Mouse (Mus musculus) midbrain, embryonic 16.5 days (tissue): ENCODE results near the gene Rd3. TPM values are rescaled to one million over a fixed set of nuclear protein-coding genes. Genes with fewer than 3 reads are reported as not detected.

Source experiments
- ATAC-seq: fragments of 200-750 bp; cut with Nextera tagmentation; 2 replicates; pipeline ENCODE4 v1.8.0; 2017; ENCODE audit warnings: moderate TSS enrichment
- H3K27ac ChIP-seq: fragments of 300-500 bp; sonication (generic); 2 replicates; pipeline ENCODE4 v1.5.1; 2014; ENCODE audit warnings: mild to moderate bottlenecking, low read length, mixed read lengths
- H3K27me3 ChIP-seq: fragments of 300-500 bp; sonication (generic); 2 replicates; pipeline ENCODE4 v1.6.1; 2014; ENCODE audit warnings: low read depth, low read length, mixed read lengths; ENCODE audit not compliant: control insufficient read depth, insufficient read depth
- H3K36me3 ChIP-seq: fragments of 300-500 bp; sonication (generic); 2 replicates; pipeline ENCODE4 v1.6.1; 2014; ENCODE audit warnings: mild to moderate bottlenecking, low read length, moderate library complexity, mixed read lengths; ENCODE audit not compliant: control insufficient read depth, insufficient read depth
- H3K4me1 ChIP-seq: fragments of 300-500 bp; sonication (generic); 2 replicates; pipeline ENCODE4 v1.6.1; 2014; ENCODE audit warnings: mild to moderate bottlenecking, low read length, mixed read lengths; ENCODE audit not compliant: control insufficient read depth, insufficient read depth
- H3K4me2 ChIP-seq: fragments of 300-500 bp; sonication (generic); 2 replicates; pipeline ENCODE4 v1.6.1; 2014; ENCODE audit warnings: mild to moderate bottlenecking, low read length, mixed read lengths
- H3K4me3 ChIP-seq: fragments of 300-500 bp; sonication (generic); 2 replicates; pipeline ENCODE4 v1.5.1; 2014; ENCODE audit warnings: low read depth, mild to moderate bottlenecking, low read length, moderate library complexity, mixed read lengths
- H3K9ac ChIP-seq: fragments of 300-500 bp; sonication (generic); 2 replicates; pipeline ENCODE4 v1.6.1; 2014; ENCODE audit warnings: low read depth, low read length, mixed read lengths
- H3K9me3 ChIP-seq: fragments of 300-500 bp; sonication (generic); replicated peaks from 2 replicates; pipeline ENCODE4 v1.6.1; 2014; ENCODE audit warnings: mild to moderate bottlenecking, low read length, mixed read lengths; ENCODE audit not compliant: control insufficient read depth, poor library complexity, severe bottlenecking
- WGBS: fragments of 180-500 bp; shearing (Covaris S2); extraction: QIAGEN DNeasy Blood & Tissue Kit; methylation state at CpG from one replicate; pipeline ENCODE4 v1.1.7; 2014; 5-methylcytosine and 5-hydroxymethylcytosine counted together
- polyA plus RNA-seq: library from polyadenylated mRNA; unstranded; fragments of >200 nt; fragmentation: Nextera tagmentation; extraction: Ambion mirVana; gene quantifications from 2 replicates; pipeline ENCODE4 v1.2.1, GENCODE M21; 2015

Rd3 gene
- polyA plus RNA-seq, 1 experiment from 2014 or later = 3.0 TPM

DNA sequence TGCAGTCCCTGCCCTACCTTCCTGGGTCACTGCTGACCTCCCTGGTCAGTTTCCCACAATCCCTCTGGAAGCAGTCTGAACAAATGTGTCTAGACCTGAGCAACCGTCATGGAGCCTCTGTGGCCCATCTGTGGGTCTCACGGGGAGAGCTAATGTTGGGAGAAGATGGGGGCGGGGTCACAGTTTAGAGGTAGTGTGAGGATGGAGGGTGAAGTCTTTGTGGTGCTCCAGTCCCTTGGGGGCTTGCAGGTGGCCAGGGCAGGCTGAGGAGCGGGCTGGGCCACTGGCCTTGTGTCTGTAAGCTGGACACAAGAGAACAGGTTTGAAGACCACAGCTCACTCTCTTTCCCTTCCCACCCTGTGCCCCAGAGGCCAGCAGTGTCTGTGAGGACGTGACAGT is 31.4 kb upstream of the Rd3 start:
- ATAC-seq = no peak
- Histone ChIP-seq H3K27ac (no peak overlapping the region), H3K9me3 (no peaks in the 10 kb centered on the region), H3K4me3 (no peak overlapping the region), H3K27me3 (no peaks in the 10 kb centered on the region), H3K4me2 (no peak overlapping the region), H3K36me3 (no peaks in the 10 kb centered on the region), H3K9ac (no peak overlapping the region), H3K4me1 (no peaks in the 10 kb centered on the region)
- 84% methylated on average over 5 of the region's 5 CpGs for WGBS

DNA sequence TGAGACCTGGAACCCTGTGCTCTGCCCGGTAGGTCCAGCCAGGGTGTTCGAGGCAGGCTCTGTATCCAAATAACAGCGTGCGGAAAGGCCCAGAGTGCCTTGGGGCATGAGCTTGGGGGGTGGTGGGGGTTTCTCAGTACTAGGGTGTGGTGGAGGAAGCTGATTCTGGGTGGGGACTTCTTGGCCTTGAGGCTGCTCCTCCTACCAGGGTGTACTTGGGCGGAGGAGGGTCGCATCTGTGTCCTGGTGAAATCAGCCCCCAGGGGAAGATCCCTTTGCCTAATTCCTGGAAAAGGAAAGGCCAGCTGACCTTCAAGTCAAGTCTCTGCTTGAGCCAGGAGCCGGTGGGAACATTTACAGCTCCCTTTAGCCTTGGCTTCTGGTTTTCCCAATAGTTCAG is 30.9 kb upstream of the Rd3 start:
- H3K4me1 ChIP-seq = no peaks in the 10 kb centered on the region
- H3K36me3 ChIP-seq = no peaks in the 10 kb centered on the region
- no peak overlapping the region for H3K27ac ChIP-seq
- no peaks in the 10 kb centered on the region for H3K27me3 ChIP-seq
- no peak overlapping the region for H3K4me2 ChIP-seq
- no peak overlapping the region for H3K4me3 ChIP-seq
- no peak overlapping the region for H3K9ac ChIP-seq
- H3K9me3 ChIP-seq = no peaks in the 10 kb centered on the region
- no peak for ATAC-seq
- 89% methylated on average over 7 of the region's 7 CpGs for WGBS

DNA sequence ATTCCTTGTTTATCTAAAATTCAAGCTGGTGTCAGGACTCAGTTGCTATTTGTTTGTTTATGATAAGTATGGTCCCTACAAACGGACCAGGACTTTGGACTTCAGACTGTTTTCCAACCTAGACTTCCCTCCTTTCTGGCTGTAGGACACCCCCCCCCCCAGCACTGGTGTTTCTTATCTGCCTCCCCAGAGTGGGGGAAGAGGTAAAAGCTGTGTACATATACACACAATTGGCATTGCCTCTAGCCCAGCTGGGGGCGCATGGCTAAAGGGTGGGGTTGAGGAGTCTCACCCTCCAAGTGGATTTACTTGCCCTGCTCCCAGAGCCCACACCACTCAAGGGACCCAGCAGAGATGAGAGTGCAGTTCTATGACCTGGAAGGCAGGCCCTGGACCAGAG is 30.3 kb upstream of the Rd3 start:
- Histone ChIP-seq H3K4me1 (no peaks in the 10 kb centered on the region), H3K36me3 (no peaks in the 10 kb centered on the region), H3K4me2 (no peak overlapping the region), H3K9ac (no peak overlapping the region), H3K4me3 (no peak overlapping the region), H3K27ac (no peak overlapping the region), H3K27me3 (no peaks in the 10 kb centered on the region), H3K9me3 (no peaks in the 10 kb centered on the region)
- no peak for ATAC-seq
- WGBS = 92% methylated on average over 2 of the region's 2 CpGs

DNA sequence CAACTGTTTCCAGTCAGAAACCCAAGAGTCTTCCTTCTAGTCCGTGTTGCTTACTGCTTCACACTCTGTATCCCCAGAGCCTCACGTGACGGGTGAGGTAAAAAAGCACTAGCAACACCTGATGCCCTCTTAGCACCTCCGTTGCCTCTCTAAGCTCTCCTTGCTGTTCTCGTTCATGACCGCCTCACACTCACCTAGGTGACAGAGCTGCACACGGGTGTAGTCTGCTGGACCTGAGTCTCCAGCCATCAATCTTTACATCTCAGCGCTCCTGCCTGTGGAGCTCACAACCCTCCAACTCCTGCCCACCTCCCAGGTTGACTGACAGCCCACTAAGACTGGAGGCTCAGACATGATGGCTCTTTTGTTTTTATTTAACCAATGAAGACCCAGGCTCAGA is 29.4 kb upstream of the Rd3 start:
- WGBS = 75% methylated on average over 8 of the region's 8 CpGs
- H3K9ac ChIP-seq = no peak overlapping the region
- H3K27me3 ChIP-seq = no peaks in the 10 kb centered on the region
- H3K4me2 ChIP-seq = no peak overlapping the region
- no peaks in the 10 kb centered on the region for H3K4me1 ChIP-seq
- no peak overlapping the region for H3K4me3 ChIP-seq
- no peaks in the 10 kb centered on the region for H3K36me3 ChIP-seq
- ATAC-seq = no peak
- H3K27ac ChIP-seq = no peak overlapping the region
- no peaks in the 10 kb centered on the region for H3K9me3 ChIP-seq

DNA sequence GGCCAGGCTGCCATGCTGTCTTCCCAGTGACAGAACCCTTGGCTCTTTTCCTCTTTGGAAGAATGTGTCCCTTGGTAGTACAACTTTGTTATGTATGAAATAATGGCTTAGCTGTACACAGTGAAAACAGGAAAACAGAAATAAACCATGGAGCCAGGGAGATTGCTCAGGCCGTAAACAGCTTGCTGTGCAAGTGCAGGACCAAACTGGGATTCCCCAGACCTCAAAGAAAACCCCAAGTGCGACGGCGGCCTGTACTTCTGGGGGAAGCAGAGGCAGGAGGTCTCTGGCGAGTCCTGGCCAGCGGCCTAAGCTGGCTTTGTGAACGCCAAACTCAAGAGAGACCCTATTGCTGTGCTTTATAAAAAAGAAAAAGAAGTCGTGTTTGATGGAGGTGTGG is 28.6 kb upstream of the Rd3 start:
- no peaks in the 10 kb centered on the region for H3K36me3 ChIP-seq
- no peak overlapping the region for H3K4me3 ChIP-seq
- H3K4me2 ChIP-seq = no peak overlapping the region
- no peaks in the 10 kb centered on the region for H3K27me3 ChIP-seq
- H3K27ac ChIP-seq = no peak overlapping the region
- no peak for ATAC-seq
- H3K9me3 ChIP-seq = no peaks in the 10 kb centered on the region
- 80% methylated on average over 8 of the region's 8 CpGs for WGBS
- H3K4me1 ChIP-seq = no peaks in the 10 kb centered on the region
- H3K9ac ChIP-seq = no peak overlapping the region

DNA sequence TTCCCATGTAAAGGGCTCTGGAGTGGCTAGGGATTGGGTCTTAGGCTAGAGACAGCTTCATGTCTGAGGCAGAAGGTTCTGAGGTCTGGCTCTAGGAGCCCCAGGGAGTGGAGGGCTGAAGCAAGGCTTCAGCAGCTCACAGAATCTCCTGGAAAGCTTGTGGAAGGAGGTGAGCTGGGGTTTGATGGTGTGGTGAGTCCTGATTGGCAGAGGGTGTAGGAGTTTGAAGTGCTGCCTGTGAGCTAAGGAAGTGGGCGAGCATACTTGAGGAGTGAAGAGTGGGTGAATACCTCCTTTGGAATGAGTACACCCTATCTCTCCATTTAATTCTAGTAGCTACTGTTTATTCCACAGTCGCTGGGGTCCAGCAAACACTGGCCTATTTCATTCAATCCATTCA is 26.6 kb upstream of the Rd3 start:
- Histone ChIP-seq H3K4me1 (no peaks in the 10 kb centered on the region), H3K4me2 (no peak overlapping the region), H3K36me3 (no peaks in the 10 kb centered on the region), H3K9me3 (no peaks in the 10 kb centered on the region), H3K27me3 (no peaks in the 10 kb centered on the region), H3K4me3 (no peak overlapping the region), H3K9ac (no peak overlapping the region), H3K27ac (no peak overlapping the region)
- no peak for ATAC-seq
- WGBS = 71% methylated on average over 2 of the region's 2 CpGs

DNA sequence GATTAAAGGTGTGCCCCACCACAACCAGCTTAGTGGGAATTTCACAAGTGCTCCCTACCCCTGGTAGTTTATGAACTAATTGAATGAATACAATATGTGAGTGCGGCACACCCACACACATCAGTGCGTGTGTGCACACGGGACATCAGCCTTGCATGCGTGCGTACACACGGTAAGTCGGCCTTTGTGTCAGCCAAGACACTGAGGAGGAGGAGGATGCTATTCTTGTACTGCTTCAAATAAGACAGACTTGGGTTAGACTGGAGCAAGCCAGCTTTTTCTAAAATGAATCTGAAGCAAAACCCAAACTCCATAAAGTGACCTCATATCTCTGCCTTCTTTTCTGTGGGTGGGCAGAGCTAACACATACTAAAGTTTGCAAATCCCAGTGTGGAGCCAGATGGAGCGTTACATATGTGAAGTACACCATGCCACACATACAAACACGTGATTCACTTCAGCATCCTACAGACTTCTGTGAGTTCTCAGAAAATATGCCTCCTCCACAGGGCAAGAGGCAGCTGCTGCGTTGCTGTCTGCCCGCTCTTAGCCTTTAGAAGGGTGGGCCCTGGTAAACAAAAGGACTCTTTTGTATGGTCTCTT is 24.3 kb upstream of the Rd3 start:
- Histone ChIP-seq H3K9me3 (no peaks in the 10 kb centered on the region), H3K4me1 (no peaks in the 10 kb centered on the region), H3K27me3 (no peaks in the 10 kb centered on the region), H3K9ac (no peak overlapping the region), H3K27ac (no peak overlapping the region), H3K4me2 (no peak overlapping the region), H3K4me3 (no peak overlapping the region), H3K36me3 (no peaks in the 10 kb centered on the region)
- 85% methylated on average over 11 of the region's 11 CpGs for WGBS
- no peak for ATAC-seq

DNA sequence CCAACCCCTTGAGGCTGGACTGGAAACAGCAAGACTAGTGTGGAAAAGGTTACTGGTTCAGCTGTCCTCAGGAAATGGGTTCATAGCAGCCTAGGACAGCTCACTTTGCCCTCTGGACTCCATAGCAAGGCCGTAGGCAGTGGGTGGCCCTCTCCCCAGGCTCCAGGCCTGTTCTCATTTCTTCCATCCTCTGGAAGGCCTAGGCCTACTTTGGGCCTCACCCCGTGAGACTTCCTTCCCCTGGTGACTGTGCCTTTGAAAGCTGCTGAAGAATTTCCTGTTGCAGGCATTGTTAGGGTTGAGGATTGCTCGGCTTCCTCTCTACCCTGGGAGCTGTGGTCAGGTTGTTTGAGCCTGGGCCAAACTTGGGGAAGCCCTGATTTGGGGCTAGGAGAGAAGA is 22.1 kb upstream of the Rd3 start:
- no peak for ATAC-seq
- Histone ChIP-seq H3K4me1 (no peaks in the 10 kb centered on the region), H3K4me2 (no peak overlapping the region), H3K4me3 (no peak overlapping the region), H3K27ac (no peak overlapping the region), H3K27me3 (no peaks in the 10 kb centered on the region), H3K36me3 (no peaks in the 10 kb centered on the region), H3K9ac (no peak overlapping the region), H3K9me3 (no peaks in the 10 kb centered on the region)
- 67% methylated on average over 3 of the region's 3 CpGs for WGBS

DNA sequence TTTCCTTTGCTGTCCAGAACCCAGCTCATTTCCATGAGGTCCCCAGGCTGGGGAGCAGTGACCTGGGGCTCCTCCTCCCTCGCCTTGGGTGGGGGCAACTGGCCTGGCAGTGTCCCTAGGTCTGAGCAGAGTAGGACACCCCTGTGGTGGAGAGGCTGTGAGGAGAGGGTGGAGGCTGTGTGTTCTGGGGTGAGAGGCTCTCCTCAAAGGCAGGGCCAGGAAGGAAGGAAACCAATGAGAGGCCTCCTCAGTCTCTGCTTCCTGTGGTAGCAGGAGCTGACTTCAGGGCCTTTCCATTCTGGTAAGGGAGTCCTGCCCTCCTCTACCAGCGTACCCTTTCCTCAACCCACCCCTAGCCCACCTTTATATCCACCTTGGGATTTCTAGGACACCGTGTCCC is 20.9 kb upstream of the Rd3 start:
- Histone ChIP-seq H3K4me1 (no peaks in the 10 kb centered on the region), H3K9me3 (no peaks in the 10 kb centered on the region), H3K36me3 (no peaks in the 10 kb centered on the region), H3K9ac (no peak overlapping the region), H3K4me2 (no peak overlapping the region), H3K4me3 (no peak overlapping the region), H3K27me3 (no peaks in the 10 kb centered on the region), H3K27ac (no peak overlapping the region)
- ATAC-seq = no peak
- WGBS = 81% methylated on average over 3 of the region's 3 CpGs

DNA sequence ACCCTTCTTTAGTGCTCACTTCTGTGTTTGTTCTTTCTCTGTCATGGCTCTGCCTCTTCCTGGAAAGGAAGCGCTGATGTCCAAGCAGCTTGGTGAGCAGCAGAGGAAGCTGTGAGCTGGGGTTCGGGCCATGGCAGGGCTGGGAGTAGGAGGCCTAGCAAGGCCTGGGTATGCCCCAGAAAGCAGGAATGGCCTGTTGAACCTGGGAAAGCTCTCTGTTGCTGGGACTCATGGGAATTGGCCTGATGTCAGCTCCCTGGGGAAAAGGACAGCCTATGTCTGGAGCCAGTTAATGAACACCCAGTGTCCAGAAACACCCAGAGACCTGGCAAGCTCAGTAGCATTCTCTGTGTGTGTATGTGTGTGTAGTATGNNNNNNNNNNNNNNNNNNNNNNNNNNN is 20.3 kb upstream of the Rd3 start:
- H3K4me3 ChIP-seq = no peak overlapping the region
- no peaks in the 10 kb centered on the region for H3K27me3 ChIP-seq
- no peaks in the 10 kb centered on the region for H3K9me3 ChIP-seq
- H3K9ac ChIP-seq = no peak overlapping the region
- WGBS = 85% methylated on average over 2 of the region's 2 CpGs
- no peak overlapping the region for H3K27ac ChIP-seq
- no peak overlapping the region for H3K4me2 ChIP-seq
- ATAC-seq = no peak
- no peaks in the 10 kb centered on the region for H3K36me3 ChIP-seq
- no peaks in the 10 kb centered on the region for H3K4me1 ChIP-seq
